Mouse (Mus musculus) embryonic facial prominence, embryonic 11.5 days (tissue): ENCODE results near the gene Hdlbp. TPM values are rescaled to one million over a fixed set of nuclear protein-coding genes. Genes with fewer than 3 reads are reported as not detected.
"Not testable (repeated sequence)": the region's sequence is repeated elsewhere in the genome, so short reads cannot be mapped to it uniquely, and the experiment has no call there.

ENCODE experiments used
- ATAC-seq: fragments of 200-750 bp; cut with Nextera tagmentation; replicated peaks from 2 replicates; pipeline ENCODE4 v1.8.0; 2017; ENCODE audit warnings: low read depth; ENCODE audit not compliant: insufficient number of reproducible peaks, low FRiP score, low TSS enrichment
- DNase-seq: peaks from one replicate; pipeline ENCODE4 v3.0.0-alpha.2; 2015; ENCODE audit warnings: low spot score
- H3K27ac ChIP-seq: fragments of 300-500 bp; sonication (generic); replicated peaks from 2 replicates; pipeline ENCODE4 v1.5.1; 2014; ENCODE audit warnings: mild to moderate bottlenecking, low read depth, low read length, control low read depth
- H3K27me3 ChIP-seq: fragments of 300-500 bp; sonication (generic); 2 replicates; pipeline ENCODE4 v1.6.1; 2014; ENCODE audit warnings: mild to moderate bottlenecking, low read length, moderate library complexity, mixed read lengths; ENCODE audit not compliant: control insufficient read depth, insufficient read depth
- H3K36me3 ChIP-seq: fragments of 300-500 bp; sonication (generic); replicated peaks from 2 replicates; pipeline ENCODE4 v1.6.1; 2014; ENCODE audit warnings: low read depth, mild to moderate bottlenecking, low read length, moderate library complexity, mixed read lengths; ENCODE audit not compliant: control insufficient read depth, insufficient read depth
- H3K4me1 ChIP-seq: fragments of 300-500 bp; sonication (generic); 2 replicates; pipeline ENCODE4 v1.6.1; 2014; ENCODE audit warnings: low read length, mixed read lengths; ENCODE audit not compliant: control insufficient read depth, insufficient read depth
- H3K4me2 ChIP-seq: fragments of 300-500 bp; sonication (generic); 2 replicates; pipeline ENCODE4 v1.6.1; 2014; ENCODE audit warnings: low read depth, mild to moderate bottlenecking, control low read depth, low read length, moderate library complexity
- H3K4me3 ChIP-seq: fragments of 300-500 bp; sonication (generic); 2 replicates; pipeline ENCODE4 v1.5.1; 2014; ENCODE audit warnings: low read depth, low read length, control low read depth
- H3K9ac ChIP-seq: fragments of 300-500 bp; sonication (generic); replicated peaks from 2 replicates; pipeline ENCODE4 v1.6.1; 2014; ENCODE audit warnings: mild to moderate bottlenecking, control low read depth, low read length
- H3K9me3 ChIP-seq: fragments of 300-500 bp; sonication (generic); replicated peaks from 2 replicates; pipeline ENCODE4 v1.6.1; 2016; ENCODE audit warnings: mild to moderate bottlenecking, low read length, inconsistent platforms, mixed read lengths; ENCODE audit not compliant: control insufficient read depth
- WGBS: fragments of 180-500 bp; shearing (Covaris S2); extraction: QIAGEN DNeasy Blood & Tissue Kit; methylation state at CpG from one replicate; pipeline ENCODE4 v1.1.7; 2014; 5-methylcytosine and 5-hydroxymethylcytosine counted together
- polyA plus RNA-seq: library from polyadenylated mRNA; unstranded; fragments of >200 nt; fragmentation: Nextera tagmentation; extraction: Ambion mirVana; gene quantifications from 2 replicates; pipeline ENCODE4 v1.2.1, GENCODE M21; 2014

Gene Hdlbp
- polyA plus RNA-seq, 1 experiment from 2014 or later, result 106 TPM

DNA sequence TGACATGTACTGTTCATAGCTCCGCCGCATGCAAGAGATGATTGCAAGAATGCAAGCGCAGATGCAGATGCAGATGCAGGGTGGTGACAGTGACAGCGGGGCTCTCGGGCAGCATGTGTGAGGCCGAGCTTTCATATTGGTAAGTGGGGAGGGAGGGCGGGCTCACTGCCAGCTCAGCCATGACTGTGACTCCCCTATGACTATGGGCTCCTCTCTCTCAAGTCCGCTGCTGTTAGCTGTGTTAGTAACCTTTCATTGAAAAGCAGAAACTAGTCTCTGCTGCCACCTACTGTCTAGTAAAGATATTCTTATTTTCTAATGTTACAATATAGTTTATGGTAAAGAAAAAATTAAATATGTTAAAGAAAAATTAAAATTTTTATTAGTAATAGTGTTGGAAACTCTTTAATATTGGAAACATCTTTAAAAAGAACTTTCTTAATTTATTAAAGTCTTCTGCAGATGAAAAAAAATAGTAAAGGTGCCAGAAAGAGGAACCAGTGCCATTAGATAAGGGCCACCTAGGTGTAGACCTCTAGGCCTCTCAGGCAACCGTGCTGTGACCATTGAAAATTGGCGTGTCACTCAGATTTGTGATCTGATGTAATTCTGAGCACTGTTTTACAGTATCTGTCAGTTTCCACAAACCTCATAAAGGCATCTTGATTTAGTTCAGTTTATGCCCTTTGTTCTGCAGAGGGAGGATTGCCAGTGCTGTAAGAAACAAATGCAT is 28.5 kb upstream of the Hdlbp start:
- Histone ChIP-seq H3K9ac (no peak overlapping the region), H3K36me3 (peaks cover 3% of the 10 kb centered on the region), H3K4me2 (no peak overlapping the region), H3K27ac (no peak overlapping the region), H3K4me1 (no peaks in the 10 kb centered on the region), H3K27me3 (no peaks in the 10 kb centered on the region), H3K4me3 (no peak overlapping the region), H3K9me3 (no peaks in the 10 kb centered on the region)
- 57% methylated on average over 10 of the region's 10 CpGs for WGBS
- peak; percentile 78 for DNase-seq
- no peak for ATAC-seq

DNA sequence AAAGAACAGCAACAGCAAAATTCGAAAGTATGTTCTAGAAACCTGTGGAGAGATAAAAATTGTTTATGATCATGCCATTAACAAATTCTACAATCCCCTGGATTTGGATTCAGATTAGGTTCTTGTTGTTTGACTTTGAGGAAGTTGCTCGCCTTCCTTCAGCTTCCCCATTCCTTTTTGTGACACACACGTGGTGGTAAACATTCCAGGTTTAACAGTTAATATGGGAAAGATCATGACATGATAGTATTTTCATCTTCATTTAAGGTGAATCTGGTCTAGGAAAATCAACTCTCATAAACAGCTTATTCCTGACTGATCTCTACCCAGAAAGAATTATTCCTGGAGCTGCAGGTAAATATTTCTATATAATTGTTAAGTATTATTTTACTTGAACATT is 16.7 kb upstream of the Hdlbp start:
- DNase-seq, result no peak
- H3K9ac ChIP-seq, result no peak overlapping the region
- no peak for ATAC-seq

DNA sequence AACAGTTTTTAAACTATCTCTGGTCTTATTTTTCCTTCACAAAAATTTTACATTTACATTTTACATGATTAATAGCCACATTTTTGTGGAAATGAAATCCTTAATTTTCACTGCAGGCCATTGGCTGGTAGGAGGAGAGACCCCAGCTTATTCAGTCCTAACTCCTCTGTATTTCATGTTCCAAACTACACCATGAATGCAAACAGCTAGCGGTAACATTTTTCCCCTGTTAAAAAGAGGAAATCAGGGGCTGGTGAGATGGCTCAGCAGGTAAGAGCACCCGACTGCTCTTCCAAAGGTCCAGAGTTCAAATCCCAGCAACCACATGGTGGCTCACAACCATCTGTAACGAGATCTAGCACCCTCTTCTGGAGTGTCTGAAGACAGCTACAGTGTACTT is 7.7 kb upstream of the Hdlbp start:
- DNase-seq, H3K4me1 ChIP-seq, ATAC-seq, H3K9ac ChIP-seq, H3K4me3 ChIP-seq, H3K36me3 ChIP-seq, H3K27ac ChIP-seq, H3K4me2 ChIP-seq, H3K27me3 ChIP-seq, H3K9me3 ChIP-seq: not testable (repeated sequence)
- WGBS, result 86% methylated on average over 2 of the region's 3 CpGs

More for the DNA sequence above, 16.7 kb upstream of the Hdlbp start:
- no peaks in the 10 kb centered on the region for H3K27me3 ChIP-seq
- peaks cover 7% of the 10 kb centered on the region for H3K36me3 ChIP-seq
- H3K4me3 ChIP-seq, result no peak overlapping the region
- WGBS, result 85% methylated on average over 3 of the region's 3 CpGs
- H3K4me2 ChIP-seq, result no peak overlapping the region
- no peaks in the 10 kb centered on the region for H3K4me1 ChIP-seq
- H3K27ac ChIP-seq, result no peak overlapping the region
- H3K9me3 ChIP-seq, result no peaks in the 10 kb centered on the region

DNA sequence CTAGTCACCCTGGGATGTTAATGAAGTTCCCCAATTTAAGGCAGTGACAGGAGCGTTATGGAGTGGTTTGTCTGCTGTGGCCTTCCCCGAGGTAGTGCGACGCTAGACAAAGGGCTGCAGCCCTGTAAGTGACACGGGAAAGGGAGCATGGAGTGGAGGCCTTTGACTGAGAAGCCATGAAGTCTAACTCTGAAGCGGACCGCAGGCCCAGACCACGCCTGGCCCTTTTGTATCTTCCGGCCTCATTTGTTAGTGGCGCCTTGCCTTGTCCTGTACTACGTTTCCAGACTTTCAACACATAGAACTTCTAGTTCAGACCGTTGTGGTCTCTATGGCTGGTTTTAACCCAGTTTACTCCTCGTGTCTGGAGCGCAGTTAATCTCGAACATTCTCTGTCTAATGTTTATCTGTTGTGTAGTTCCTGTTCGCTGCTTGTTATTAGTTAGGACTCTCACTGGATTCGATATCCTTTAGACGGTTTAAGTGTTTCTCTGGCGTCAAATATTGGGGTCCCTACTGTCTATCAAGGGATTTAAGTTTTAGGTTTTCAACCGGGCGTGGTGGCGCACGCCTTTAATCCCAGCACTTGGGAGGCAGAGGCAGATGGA is 965 bp upstream of the Hdlbp start:
- Histone ChIP-seq H3K27ac (peak overlapping the region; percentile 63), H3K27me3 (no peaks in the 10 kb centered on the region), H3K9ac (peak overlapping the region; percentile 89), H3K4me3 (peak overlapping the region; percentile 88), H3K36me3 (no peaks in the 10 kb centered on the region), H3K9me3 (no peaks in the 10 kb centered on the region), H3K4me2 (peak overlapping the region; percentile 58), H3K4me1 (no peaks in the 10 kb centered on the region)
- ATAC-seq, result no peak
- 6% methylated on average over 23 of the region's 23 CpGs for WGBS
- peak; percentile 45 for DNase-seq

DNA sequence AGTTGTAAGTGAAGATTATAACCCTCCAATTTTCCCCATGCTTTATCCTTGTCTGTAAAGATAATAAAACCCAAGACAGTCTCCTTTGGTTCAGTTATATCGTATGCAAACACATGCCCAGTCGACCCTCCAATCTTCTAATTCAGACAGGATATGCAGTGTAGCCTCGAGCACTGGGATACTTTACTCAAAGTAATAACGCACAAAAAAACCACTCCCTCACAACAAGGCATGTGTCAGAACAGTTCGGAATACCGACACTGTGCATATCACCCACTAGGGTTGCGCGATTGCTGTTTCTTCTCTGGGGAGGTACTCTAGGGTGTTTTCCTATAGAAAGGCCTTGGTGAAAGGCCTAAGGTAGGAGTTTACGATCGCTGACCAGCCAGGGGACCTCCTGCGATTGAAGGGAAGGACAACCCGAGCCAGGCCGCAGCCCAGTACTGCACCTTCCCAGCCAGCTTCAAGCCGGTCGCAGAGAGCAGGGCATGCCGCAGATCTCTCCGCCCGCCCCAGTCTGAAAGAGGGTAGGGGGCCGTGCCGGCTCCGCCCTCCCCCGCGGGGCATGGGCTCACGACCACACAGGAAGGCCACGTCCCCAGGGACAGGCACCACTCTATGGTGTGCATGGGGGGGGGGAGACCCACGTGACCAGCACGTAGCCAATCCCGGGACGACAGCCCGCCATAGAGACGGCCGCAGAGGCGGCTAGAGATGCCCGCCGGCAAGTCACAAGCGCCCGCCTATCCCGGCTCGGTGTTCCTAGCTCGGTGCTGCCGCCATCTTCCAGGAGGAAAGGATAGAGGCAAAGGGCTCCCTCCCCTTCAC is 643 bp downstream of the Hdlbp start:
- Histone ChIP-seq H3K4me2 (peak overlapping the region; percentile 46), H3K9me3 (no peaks in the 10 kb centered on the region), H3K27me3 (no peaks in the 10 kb centered on the region), H3K9ac (peak overlapping the region; percentile 75), H3K4me1 (no peaks in the 10 kb centered on the region), H3K27ac (peak overlapping the region; percentile 73), H3K36me3 (no peaks in the 10 kb centered on the region), H3K4me3 (peak overlapping the region; percentile 88)
- under 1% methylated on average over 31 of the region's 41 CpGs for WGBS
- DNase-seq (peak; percentile 98), ATAC-seq (peak; percentile 96)

DNA sequence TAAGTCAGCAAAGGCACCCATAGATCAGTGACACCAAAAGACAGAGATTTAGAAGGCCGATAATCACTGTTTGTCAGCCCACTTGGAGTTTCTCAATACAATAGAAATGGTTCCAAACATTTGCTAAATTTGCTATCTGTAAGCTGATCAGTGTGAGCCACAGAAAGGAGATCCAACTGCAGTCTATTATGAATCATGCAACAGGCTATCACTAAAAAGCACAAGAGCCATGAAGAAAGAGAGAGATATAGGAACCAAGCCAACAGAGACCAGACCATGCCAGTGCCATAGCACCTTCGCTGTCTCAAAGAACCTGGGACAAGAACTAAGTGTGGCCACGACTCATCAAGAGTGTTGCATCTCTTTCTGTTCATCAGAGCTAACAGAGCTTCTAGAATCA is 2.9 kb downstream of the Hdlbp start:
- no peaks in the 10 kb centered on the region for H3K9me3 ChIP-seq
- 92% methylated on average over 3 of the region's 3 CpGs for WGBS
- DNase-seq, result no peak
- no peaks in the 10 kb centered on the region for H3K36me3 ChIP-seq
- no peak overlapping the region for H3K4me3 ChIP-seq
- H3K27me3 ChIP-seq, result no peaks in the 10 kb centered on the region
- no peak overlapping the region for H3K4me2 ChIP-seq
- ATAC-seq, result no peak
- H3K27ac ChIP-seq, result no peak overlapping the region
- H3K9ac ChIP-seq, result no peak overlapping the region
- no peaks in the 10 kb centered on the region for H3K4me1 ChIP-seq

DNA sequence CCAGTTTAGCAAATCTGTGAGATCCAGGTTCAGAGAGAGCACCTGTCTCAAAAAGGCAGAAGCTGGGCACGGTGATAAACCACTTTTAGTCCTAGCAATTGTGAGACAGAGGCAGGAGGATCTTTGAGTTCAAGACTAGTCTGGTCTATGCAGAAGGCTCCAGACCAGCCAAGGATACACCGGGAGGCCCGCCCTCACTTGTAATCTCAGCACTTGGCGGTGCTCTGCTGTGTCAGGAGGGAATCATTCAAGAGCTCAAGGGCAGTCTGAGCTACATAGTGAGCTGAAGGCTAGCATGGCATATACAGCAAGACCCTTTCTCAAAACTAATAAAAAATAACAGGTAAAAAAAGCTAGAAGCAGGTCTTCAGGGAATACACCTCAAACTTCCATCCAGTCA is 10.0 kb downstream of the Hdlbp start:
- H3K4me1 ChIP-seq, result no peaks in the 10 kb centered on the region
- no peak overlapping the region for H3K4me3 ChIP-seq
- 88% methylated on average over 4 of the region's 4 CpGs for WGBS
- ATAC-seq (no peak), DNase-seq (no peak)
- no peaks in the 10 kb centered on the region for H3K36me3 ChIP-seq
- H3K9me3 ChIP-seq, result no peaks in the 10 kb centered on the region
- no peaks in the 10 kb centered on the region for H3K27me3 ChIP-seq
- no peak overlapping the region for H3K27ac ChIP-seq
- H3K9ac ChIP-seq, result no peak overlapping the region
- no peak overlapping the region for H3K4me2 ChIP-seq

DNA sequence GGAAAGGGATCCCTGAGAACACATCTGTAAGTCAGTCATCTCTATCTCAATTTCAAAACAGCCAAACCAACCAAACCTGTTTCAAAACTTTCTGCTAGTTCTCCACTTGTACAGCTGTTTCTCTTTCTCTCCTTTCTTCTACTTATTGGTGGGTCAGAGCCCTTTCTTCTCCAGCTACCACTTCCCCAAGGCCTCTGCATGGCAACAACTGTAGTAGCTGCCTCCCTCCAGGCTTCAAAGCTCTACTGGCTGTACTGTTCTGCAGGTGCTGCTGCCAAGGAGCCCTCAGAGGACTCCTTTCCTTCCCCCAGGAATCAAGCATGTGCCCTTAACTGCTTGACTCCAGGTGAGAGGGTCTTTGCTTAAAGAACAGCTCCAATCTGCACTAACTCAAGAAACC is 12.9 kb downstream of the Hdlbp start:
- no peak overlapping the region for H3K4me3 ChIP-seq
- DNase-seq, result no peak
- no peak overlapping the region for H3K9ac ChIP-seq
- no peaks in the 10 kb centered on the region for H3K27me3 ChIP-seq
- no peaks in the 10 kb centered on the region for H3K9me3 ChIP-seq
- no peaks in the 10 kb centered on the region for H3K4me1 ChIP-seq
- H3K27ac ChIP-seq, result no peak overlapping the region
- H3K36me3 ChIP-seq, result no peaks in the 10 kb centered on the region
- H3K4me2 ChIP-seq, result no peak overlapping the region
- ATAC-seq, result no peak
